Mouse (Mus musculus) liver, postnatal 0 days (tissue): ENCODE measurements around the gene Hopx. TPM values are rescaled to one million over a fixed set of nuclear protein-coding genes. Genes with fewer than 3 reads are reported as not detected.

ENCODE experiments used
- ATAC-seq: fragments of 200-750 bp; cut with Nextera tagmentation; 2 replicates; pipeline ENCODE4 v1.8.0; 2017; ENCODE audit warnings: mild to moderate bottlenecking, moderate library complexity
- DNase-seq: peaks from one replicate; pipeline ENCODE4 v3.0.0-alpha.2; 2016
- H3K27ac ChIP-seq: fragments of 300-500 bp; sonication (generic); 2 replicates; pipeline ENCODE4 v1.5.1; 2014; ENCODE audit warnings: antibody characterized with exemption, moderate library complexity, mild to moderate bottlenecking, low read depth
- H3K27me3 ChIP-seq: fragments of 300-500 bp; sonication (generic); 2 replicates; pipeline ENCODE4 v1.6.1; 2014; ENCODE audit warnings: low read length, control low read depth, mixed read lengths; ENCODE audit not compliant: insufficient read depth
- H3K36me3 ChIP-seq: fragments of 300-500 bp; sonication (generic); replicated peaks from 2 replicates; pipeline ENCODE4 v1.6.1; 2014; ENCODE audit warnings: mild to moderate bottlenecking, control low read depth, low read length, moderate library complexity, mixed read lengths; ENCODE audit not compliant: insufficient read depth
- H3K4me1 ChIP-seq: fragments of 300-500 bp; sonication (generic); 2 replicates; pipeline ENCODE4 v1.6.1; 2014; ENCODE audit warnings: antibody characterized with exemption, mild to moderate bottlenecking, control low read depth; ENCODE audit not compliant: insufficient read depth
- H3K4me2 ChIP-seq: fragments of 300-500 bp; sonication (generic); 2 replicates; pipeline ENCODE4 v1.6.1; 2014; ENCODE audit warnings: low read depth, mild to moderate bottlenecking, low read length, moderate library complexity, mixed read lengths
- H3K4me3 ChIP-seq: fragments of 300-500 bp; sonication (generic); 2 replicates; pipeline ENCODE4 v1.5.1; 2014; ENCODE audit warnings: low read depth, low read length
- H3K9ac ChIP-seq: fragments of 300-500 bp; sonication (generic); replicated peaks from 2 replicates; pipeline ENCODE4 v1.6.1; 2014; ENCODE audit warnings: mild to moderate bottlenecking, moderate library complexity
- H3K9me3 ChIP-seq: fragments of 300-500 bp; sonication (generic); 2 replicates; pipeline ENCODE4 v1.6.1; 2016; ENCODE audit warnings: mild to moderate bottlenecking, control low read depth, low read length, mixed read lengths
- CTCF ChIP-seq: sonication (generic); IDR thresholded peaks from 2 replicates; pipeline ENCODE4 v1.5.1; 2016; ENCODE audit warnings: antibody characterized with exemption, low read depth
- EP300 ChIP-seq: IDR thresholded peaks from 2 replicates; pipeline ENCODE4 v1.6.1; 2016; ENCODE audit warnings: antibody characterized with exemption, low read depth, mild to moderate bottlenecking
- WGBS: fragments of 180-500 bp; shearing (Covaris S2); extraction: QIAGEN DNeasy Blood & Tissue Kit; methylation state at CpG from one replicate; pipeline ENCODE4 v1.1.7; 2014; ENCODE audit not compliant: insufficient replicate concordance; 5-methylcytosine and 5-hydroxymethylcytosine counted together
- polyA plus RNA-seq: library from polyadenylated mRNA; unstranded; fragments of >200 nt; fragmentation: Nextera tagmentation; extraction: Ambion mirVana; gene quantifications from 2 replicates; pipeline ENCODE4 v1.2.1, GENCODE M21; 2015

Hopx gene
- polyA plus RNA-seq, 1 experiment from 2014 or later: 0.95 TPM

DNA sequence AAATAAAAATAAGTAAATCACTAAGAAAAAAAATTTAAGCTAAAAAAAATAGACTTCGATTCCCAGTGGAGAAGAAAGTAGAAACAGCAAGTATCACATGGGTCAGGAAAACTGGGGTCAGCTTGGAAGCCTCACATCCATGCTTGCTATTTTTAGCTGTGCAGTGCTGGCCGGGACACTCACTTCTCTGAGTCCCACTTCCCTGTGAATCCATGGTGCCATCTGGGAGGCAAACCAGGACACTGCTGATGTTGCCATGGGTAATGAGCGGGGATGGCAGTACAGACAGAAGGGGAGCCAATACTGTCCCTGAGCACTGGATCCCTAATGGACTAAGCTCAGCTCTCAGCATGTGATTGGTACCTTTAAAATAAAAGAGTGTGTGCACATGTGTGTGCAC lies 28.2 kb upstream of the Hopx start:
- WGBS: 82% methylated on average over 3 of the region's 3 CpGs
- TF ChIP-seq EP300: no peak
- no peak for TF ChIP-seq CTCF
- H3K27me3 ChIP-seq: no peaks in the 10 kb centered on the region
- no peak overlapping the region for H3K4me3 ChIP-seq
- ATAC-seq (no peak), DNase-seq (no peak)
- no peak overlapping the region for H3K4me2 ChIP-seq
- no peaks in the 10 kb centered on the region for H3K9me3 ChIP-seq
- no peaks in the 10 kb centered on the region for H3K36me3 ChIP-seq
- H3K27ac ChIP-seq: no peak overlapping the region
- no peak overlapping the region for H3K9ac ChIP-seq
- peaks cover 13% of the 10 kb centered on the region for H3K4me1 ChIP-seq

DNA sequence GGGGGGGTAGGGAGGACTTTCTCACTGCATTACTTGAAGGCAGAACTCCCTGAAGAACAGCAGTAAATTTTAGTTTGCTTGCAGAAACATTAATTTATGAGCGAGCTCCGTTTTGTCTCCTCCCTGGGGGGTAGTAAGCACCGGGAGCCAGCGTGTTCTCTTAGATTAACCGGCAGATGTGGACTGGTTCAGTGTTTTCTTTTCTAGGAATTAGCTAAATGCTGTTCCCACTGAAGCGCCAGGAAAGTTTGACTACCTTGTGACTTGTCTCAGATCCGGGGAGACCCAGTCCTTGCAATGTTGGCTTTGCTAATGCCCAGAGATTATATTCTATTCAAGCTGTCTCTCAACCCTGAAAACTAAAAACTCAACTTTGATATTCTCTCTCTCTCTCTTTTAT lies 26.4 kb upstream of the Hopx start:
- H3K4me3 ChIP-seq: no peak overlapping the region
- TF ChIP-seq CTCF (no peak), EP300 (no peak)
- no peak for DNase-seq
- H3K4me2 ChIP-seq: no peak overlapping the region
- H3K27me3 ChIP-seq: no peaks in the 10 kb centered on the region
- no peak overlapping the region for H3K9ac ChIP-seq
- 79% methylated on average over 7 of the region's 7 CpGs for WGBS
- no peak for ATAC-seq
- no peak overlapping the region for H3K27ac ChIP-seq
- H3K4me1 ChIP-seq: peaks cover 12% of the 10 kb centered on the region
- H3K9me3 ChIP-seq: no peaks in the 10 kb centered on the region
- no peaks in the 10 kb centered on the region for H3K36me3 ChIP-seq

GRCm38 (mm10) chr5:77140861-77141260 lies 25.9 kb upstream of the Hopx start:
- Histone ChIP-seq H3K9ac (no peak overlapping the region), H3K27me3 (no peaks in the 10 kb centered on the region), H3K27ac (no peak overlapping the region), H3K9me3 (no peaks in the 10 kb centered on the region), H3K4me3 (no peak overlapping the region), H3K4me1 (peaks cover 11% of the 10 kb centered on the region), H3K36me3 (no peaks in the 10 kb centered on the region), H3K4me2 (no peak overlapping the region)
- ATAC-seq (no peak), DNase-seq (no peak)
- TF ChIP-seq EP300 (no peak), CTCF (no peak)
- WGBS: 89% methylated on average over 6 of the region's 6 CpGs

GRCm38 (mm10) chr5:77140108-77140507 lies 25.2 kb upstream of the Hopx start:
- no peaks in the 10 kb centered on the region for H3K27me3 ChIP-seq
- TF ChIP-seq EP300 (no peak), CTCF (no peak)
- peak overlapping the region; percentile 65 for H3K4me2 ChIP-seq
- WGBS: 28% methylated on average over 6 of the region's 6 CpGs
- DNase-seq: peak; percentile 46
- H3K27ac ChIP-seq: no peak overlapping the region
- H3K9me3 ChIP-seq: no peaks in the 10 kb centered on the region
- H3K36me3 ChIP-seq: no peaks in the 10 kb centered on the region
- ATAC-seq: peak; percentile 62; the same call in 1 of the 2 replicates
- peak overlapping the region; percentile 6; the same call in 1 of the 2 replicates for H3K4me3 ChIP-seq
- peaks cover 11% of the 10 kb centered on the region for H3K4me1 ChIP-seq
- H3K9ac ChIP-seq: peak overlapping the region; percentile 9; the same call in 1 of the 2 replicates

- Histone ChIP-seq H3K27ac (no peak overlapping the region), H3K27me3 (no peaks in the 10 kb centered on the region), H3K4me3 (no peak overlapping the region), H3K9me3 (no peaks in the 10 kb centered on the region), H3K4me2 (no peak overlapping the region), H3K9ac (no peak overlapping the region), H3K36me3 (no peaks in the 10 kb centered on the region), H3K4me1 (peaks cover 23% of the 10 kb centered on the region)
- WGBS: 69% methylated on average over 8 of the region's 8 CpGs
- ATAC-seq (no peak), DNase-seq (no peak)
- no peak for TF ChIP-seq EP300
- TF ChIP-seq CTCF: no peak
These were observed 22.9 kb upstream of the Hopx start for GRCm38 (mm10) chr5:77137701-77138265.

DNA sequence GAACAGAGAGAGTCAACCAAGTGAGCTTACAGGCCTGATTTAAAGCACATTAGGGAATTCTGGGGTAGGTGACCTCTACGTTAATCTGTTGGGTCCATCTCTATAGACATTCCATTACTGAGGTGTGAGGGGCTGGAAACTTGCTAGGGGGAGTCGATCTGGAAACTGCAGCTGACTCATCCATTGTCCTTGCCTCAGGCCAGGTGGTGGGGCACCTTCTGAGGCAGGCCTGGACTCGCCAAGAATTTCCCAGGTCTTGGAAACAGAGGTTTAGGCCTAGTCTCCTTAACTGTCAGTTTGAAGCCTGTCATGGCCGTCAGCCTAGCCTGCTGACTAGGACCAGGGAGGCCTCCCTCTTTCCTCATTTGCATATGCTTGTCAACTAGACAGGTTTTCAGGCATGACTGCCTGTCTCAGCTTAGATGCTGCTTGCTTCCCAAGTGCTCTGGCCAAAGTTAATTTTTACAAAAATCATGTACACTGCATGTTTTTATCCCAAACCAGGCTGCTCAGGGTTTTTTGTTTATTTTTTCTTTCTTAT lies 21.8 kb upstream of the Hopx start:
- TF ChIP-seq CTCF: no peak
- TF ChIP-seq EP300: no peak
- WGBS: 80% methylated on average over 4 of the region's 4 CpGs
- peaks cover 25% of the 10 kb centered on the region for H3K4me1 ChIP-seq

More for the DNA sequence above, 21.8 kb upstream of the Hopx start:
- DNase-seq: no peak
- Histone ChIP-seq H3K27me3 (no peaks in the 10 kb centered on the region), H3K4me3 (no peak overlapping the region), H3K9me3 (no peaks in the 10 kb centered on the region), H3K36me3 (no peaks in the 10 kb centered on the region), H3K4me2 (no peak overlapping the region), H3K27ac (no peak overlapping the region), H3K9ac (no peak overlapping the region)
- no peak for ATAC-seq
